Mouse (Mus musculus) embryonic facial prominence, embryonic 11.5 days (tissue): ENCODE measurements around the gene Inca1. TPM values are rescaled to one million over a fixed set of nuclear protein-coding genes. Genes with fewer than 3 reads are reported as not detected.

ENCODE experiments used
- ATAC-seq: fragments of 200-750 bp; cut with Nextera tagmentation; replicated peaks from 2 replicates; pipeline ENCODE4 v1.8.0; 2017; ENCODE audit warnings: low read depth; ENCODE audit not compliant: insufficient number of reproducible peaks, low FRiP score, low TSS enrichment
- DNase-seq: peaks from one replicate; pipeline ENCODE4 v3.0.0-alpha.2; 2015; ENCODE audit warnings: low spot score
- H3K27ac ChIP-seq: fragments of 300-500 bp; sonication (generic); replicated peaks from 2 replicates; pipeline ENCODE4 v1.5.1; 2014; ENCODE audit warnings: mild to moderate bottlenecking, low read depth, low read length, control low read depth
- H3K27me3 ChIP-seq: fragments of 300-500 bp; sonication (generic); 2 replicates; pipeline ENCODE4 v1.6.1; 2014; ENCODE audit warnings: mild to moderate bottlenecking, low read length, moderate library complexity, mixed read lengths; ENCODE audit not compliant: control insufficient read depth, insufficient read depth
- H3K36me3 ChIP-seq: fragments of 300-500 bp; sonication (generic); replicated peaks from 2 replicates; pipeline ENCODE4 v1.6.1; 2014; ENCODE audit warnings: low read depth, mild to moderate bottlenecking, low read length, moderate library complexity, mixed read lengths; ENCODE audit not compliant: control insufficient read depth, insufficient read depth
- H3K4me1 ChIP-seq: fragments of 300-500 bp; sonication (generic); 2 replicates; pipeline ENCODE4 v1.6.1; 2014; ENCODE audit warnings: low read length, mixed read lengths; ENCODE audit not compliant: control insufficient read depth, insufficient read depth
- H3K4me2 ChIP-seq: fragments of 300-500 bp; sonication (generic); 2 replicates; pipeline ENCODE4 v1.6.1; 2014; ENCODE audit warnings: low read depth, mild to moderate bottlenecking, control low read depth, low read length, moderate library complexity
- H3K4me3 ChIP-seq: fragments of 300-500 bp; sonication (generic); 2 replicates; pipeline ENCODE4 v1.5.1; 2014; ENCODE audit warnings: low read depth, low read length, control low read depth
- H3K9ac ChIP-seq: fragments of 300-500 bp; sonication (generic); replicated peaks from 2 replicates; pipeline ENCODE4 v1.6.1; 2014; ENCODE audit warnings: mild to moderate bottlenecking, control low read depth, low read length
- H3K9me3 ChIP-seq: fragments of 300-500 bp; sonication (generic); replicated peaks from 2 replicates; pipeline ENCODE4 v1.6.1; 2016; ENCODE audit warnings: mild to moderate bottlenecking, low read length, inconsistent platforms, mixed read lengths; ENCODE audit not compliant: control insufficient read depth
- WGBS: fragments of 180-500 bp; shearing (Covaris S2); extraction: QIAGEN DNeasy Blood & Tissue Kit; methylation state at CpG from one replicate; pipeline ENCODE4 v1.1.7; 2014; 5-methylcytosine and 5-hydroxymethylcytosine counted together
- polyA plus RNA-seq: library from polyadenylated mRNA; unstranded; fragments of >200 nt; fragmentation: Nextera tagmentation; extraction: Ambion mirVana; gene quantifications from 2 replicates; pipeline ENCODE4 v1.2.1, GENCODE M21; 2014

Inca1 gene
- polyA plus RNA-seq, 1 experiment from 2014 or later: 0.73 TPM

DNA sequence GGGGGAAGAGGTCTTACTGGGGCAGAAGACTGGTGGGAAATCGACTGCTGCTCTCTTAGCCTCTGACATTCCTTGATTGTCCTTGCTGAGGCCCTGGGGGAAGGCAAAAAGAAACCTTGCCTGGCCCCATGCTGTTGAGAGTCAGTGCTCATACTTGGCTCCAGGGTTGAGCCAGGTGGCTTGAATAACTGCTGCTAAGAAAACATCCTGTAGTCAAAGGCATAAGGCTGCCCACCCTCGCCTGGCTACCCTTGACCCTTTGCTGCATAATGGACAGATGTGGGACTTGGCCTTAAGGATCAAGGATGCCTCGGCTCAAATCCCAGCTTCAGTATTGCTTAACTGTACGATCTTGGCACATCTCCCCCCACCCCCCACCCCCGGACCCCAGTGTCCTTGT, 18.5 kb upstream of the Inca1 start:
- Histone ChIP-seq H3K27ac (no peak overlapping the region), H3K9ac (no peak overlapping the region), H3K27me3 (no peaks in the 10 kb centered on the region), H3K9me3 (no peaks in the 10 kb centered on the region), H3K36me3 (peaks cover 2% of the 10 kb centered on the region), H3K4me3 (no peak overlapping the region), H3K4me2 (no peak overlapping the region), H3K4me1 (no peaks in the 10 kb centered on the region)
- DNase-seq (no peak), ATAC-seq (no peak)
- WGBS: 61% methylated on average over 5 of the region's 5 CpGs

DNA sequence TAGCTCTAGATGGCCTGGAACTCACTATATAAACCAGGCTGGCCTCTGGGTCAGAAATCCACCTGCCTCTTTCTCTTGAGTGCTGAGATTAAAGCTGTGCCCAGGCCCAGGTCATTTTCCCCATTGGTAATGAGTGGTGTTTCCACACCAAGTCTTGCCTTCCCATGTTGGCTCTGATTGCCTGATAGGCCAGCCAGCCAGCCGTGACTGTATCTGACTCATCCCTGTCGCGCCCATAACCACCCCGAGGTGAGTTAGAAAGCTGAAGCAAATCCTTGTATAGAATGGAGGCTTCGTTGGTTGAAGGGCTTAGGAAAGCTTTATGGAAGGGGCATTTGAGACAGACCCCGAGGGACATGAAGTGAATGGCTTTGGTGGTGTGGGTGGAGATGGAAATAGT, 15.9 kb upstream of the Inca1 start:
- ATAC-seq (no peak), DNase-seq (no peak)
- Histone ChIP-seq H3K27me3 (no peaks in the 10 kb centered on the region), H3K9ac (no peak overlapping the region), H3K9me3 (no peaks in the 10 kb centered on the region), H3K27ac (no peak overlapping the region), H3K4me3 (no peak overlapping the region), H3K4me1 (no peaks in the 10 kb centered on the region), H3K4me2 (no peak overlapping the region), H3K36me3 (peaks cover 5% of the 10 kb centered on the region)
- WGBS: 92% methylated on average over 6 of the region's 6 CpGs

DNA sequence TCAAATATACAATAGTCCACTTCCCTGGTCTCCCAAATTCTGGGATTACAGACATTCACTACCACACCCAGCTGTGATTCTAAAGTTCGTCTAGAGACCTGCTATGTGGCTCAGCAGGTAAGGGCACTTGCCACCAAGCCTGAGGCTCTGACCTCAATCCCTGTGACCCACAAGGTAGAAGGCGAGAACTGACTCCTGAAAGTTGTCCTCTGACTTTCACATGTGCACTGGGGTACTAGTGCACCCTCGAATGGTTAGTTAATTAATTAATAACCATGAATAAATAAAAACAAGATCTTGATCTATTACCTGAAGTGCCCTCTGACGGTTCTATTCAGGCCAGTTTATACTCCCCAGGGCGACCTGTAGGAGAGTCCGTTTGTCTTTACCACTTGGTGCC, 13.3 kb upstream of the Inca1 start:
- no peak overlapping the region for H3K27ac ChIP-seq

DNA sequence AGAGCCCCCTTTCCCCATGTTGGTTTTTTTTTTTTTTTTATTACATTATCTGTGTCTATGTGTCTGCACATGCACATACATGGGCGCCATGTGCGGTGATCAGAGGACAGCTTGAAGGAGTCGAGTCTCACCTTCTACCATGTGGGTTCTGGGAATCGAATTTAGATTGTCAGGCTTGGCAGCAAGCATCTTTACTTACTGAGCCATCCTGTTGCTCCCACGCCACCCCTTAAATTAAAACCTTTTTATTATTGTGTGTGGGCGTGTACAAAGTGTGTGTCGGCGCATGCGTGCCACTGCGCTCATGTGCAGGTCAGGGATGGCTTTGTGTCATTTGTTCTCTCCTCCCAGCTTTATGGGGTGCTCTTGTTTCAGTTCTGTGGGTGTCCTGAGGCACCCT, 11.1 kb upstream of the Inca1 start:
- no peaks in the 10 kb centered on the region for H3K27me3 ChIP-seq
- no peaks in the 10 kb centered on the region for H3K9me3 ChIP-seq
- ATAC-seq: no peak
- WGBS: 94% methylated on average over 10 of the region's 10 CpGs
- no peak overlapping the region for H3K4me2 ChIP-seq
- DNase-seq: no peak
- no peak overlapping the region for H3K4me3 ChIP-seq
- H3K36me3 ChIP-seq: peaks cover 9% of the 10 kb centered on the region
- no peaks in the 10 kb centered on the region for H3K4me1 ChIP-seq
- H3K9ac ChIP-seq: no peak overlapping the region
- H3K27ac ChIP-seq: no peak overlapping the region

More for the DNA sequence above, 13.3 kb upstream of the Inca1 start:
- H3K36me3 ChIP-seq: peaks cover 5% of the 10 kb centered on the region; the same call in 1 of the 2 replicates
- H3K4me2 ChIP-seq: no peak overlapping the region
- H3K9ac ChIP-seq: no peak overlapping the region
- no peaks in the 10 kb centered on the region for H3K4me1 ChIP-seq
- no peak for DNase-seq
- H3K27me3 ChIP-seq: no peaks in the 10 kb centered on the region
- no peak for ATAC-seq
- H3K4me3 ChIP-seq: no peak overlapping the region
- no peaks in the 10 kb centered on the region for H3K9me3 ChIP-seq
- WGBS: 87% methylated on average over 6 of the region's 6 CpGs

DNA sequence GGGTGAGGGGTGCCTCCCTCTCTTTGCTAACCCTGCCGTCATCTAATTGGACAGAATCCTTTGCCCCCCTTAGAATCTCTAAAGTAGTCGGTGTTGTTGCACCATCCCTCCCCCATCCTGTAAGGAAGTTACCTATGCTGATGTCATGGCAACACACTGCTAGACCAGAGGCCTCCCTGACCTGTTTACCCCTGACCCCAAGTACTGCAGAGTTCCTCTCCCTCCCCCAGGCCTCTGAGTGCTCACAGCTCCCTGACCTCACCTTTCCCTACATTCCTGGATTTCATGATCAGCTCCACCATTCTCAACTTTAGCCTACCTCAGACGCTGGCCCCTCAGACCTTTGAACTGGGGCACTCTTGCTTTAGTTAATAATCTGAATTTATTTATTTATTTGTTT, 6.2 kb upstream of the Inca1 start:
- Histone ChIP-seq H3K4me2 (no peak overlapping the region), H3K27ac (no peak overlapping the region), H3K9me3 (no peaks in the 10 kb centered on the region), H3K27me3 (no peaks in the 10 kb centered on the region), H3K36me3 (peaks cover 6% of the 10 kb centered on the region), H3K4me3 (no peak overlapping the region), H3K4me1 (peaks cover 3% of the 10 kb centered on the region; the same call in 1 of the 2 replicates), H3K9ac (no peak overlapping the region)
- ATAC-seq: no peak
- WGBS: 73% methylated on average over 3 of the region's 3 CpGs
- no peak for DNase-seq

DNA sequence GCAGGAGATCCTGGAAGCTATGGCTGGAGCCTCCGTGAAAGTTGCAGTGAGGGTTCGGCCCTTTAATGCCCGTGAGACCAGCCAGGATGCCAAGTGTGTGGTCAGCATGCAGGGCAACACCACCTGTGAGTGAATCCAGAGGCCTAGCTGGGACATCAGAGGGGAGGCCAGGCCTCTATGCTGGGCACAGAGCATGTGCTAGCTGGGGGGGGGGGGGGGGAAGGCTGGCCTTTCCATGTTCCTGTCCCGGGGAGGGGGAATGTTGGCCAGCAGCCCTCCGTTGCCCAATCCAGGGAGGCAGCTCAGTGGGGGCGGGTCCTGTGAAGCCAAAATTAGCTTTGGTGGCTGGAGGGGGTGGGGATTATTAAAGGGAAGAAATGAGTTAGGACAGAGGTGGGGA, 2.8 kb upstream of the Inca1 start:
- H3K4me2 ChIP-seq: no peak overlapping the region
- ATAC-seq (no peak), DNase-seq (no peak)
- 69% methylated on average over 6 of the region's 6 CpGs for WGBS
- peaks cover 3% of the 10 kb centered on the region; the same call in 1 of the 2 replicates for H3K4me1 ChIP-seq
- H3K36me3 ChIP-seq: peaks cover 6% of the 10 kb centered on the region
- H3K9ac ChIP-seq: no peak overlapping the region
- H3K27ac ChIP-seq: no peak overlapping the region
- H3K27me3 ChIP-seq: no peaks in the 10 kb centered on the region
- no peaks in the 10 kb centered on the region for H3K9me3 ChIP-seq
- H3K4me3 ChIP-seq: no peak overlapping the region

DNA sequence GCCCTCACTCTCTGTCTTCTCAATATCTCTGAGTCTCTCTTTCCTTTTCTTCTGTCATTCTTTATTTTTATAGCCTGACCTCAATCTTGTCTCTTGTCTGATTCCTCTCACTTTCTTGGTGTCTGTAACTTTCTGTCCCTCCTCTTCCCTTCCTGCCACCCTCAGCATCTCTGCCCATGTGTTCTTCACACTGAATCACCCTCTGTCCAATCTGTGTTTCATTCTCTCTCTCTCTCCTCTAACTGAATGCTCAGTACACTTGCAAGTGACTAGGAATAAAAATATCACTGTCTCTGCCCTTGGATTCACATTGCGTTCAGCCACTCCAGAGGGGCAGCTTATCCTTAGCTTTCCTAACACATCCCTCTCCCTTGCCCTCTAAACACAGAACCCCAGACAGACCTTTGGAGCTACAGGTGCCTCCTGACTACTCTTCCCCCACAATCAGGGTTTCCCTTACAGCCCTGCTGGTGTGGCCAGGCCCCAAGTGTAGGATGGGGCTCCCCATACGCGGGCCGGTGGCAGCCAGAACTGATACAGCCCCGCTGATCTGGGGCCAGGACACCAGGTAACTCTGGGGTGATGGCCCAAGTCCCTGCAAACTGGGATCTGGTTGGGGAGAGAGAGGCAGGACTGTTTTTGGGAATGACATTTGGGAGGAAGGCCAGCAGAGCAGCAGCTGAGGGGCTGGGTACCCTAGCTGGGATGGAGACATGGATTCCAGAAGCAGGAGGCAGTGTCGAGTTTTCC, 2.2 kb upstream of the Inca1 start:
- DNase-seq (no peak), ATAC-seq (no peak)
- Histone ChIP-seq H3K9me3 (no peaks in the 10 kb centered on the region), H3K9ac (no peak overlapping the region; the same call in 1 of the 2 replicates), H3K4me1 (peaks cover 3% of the 10 kb centered on the region; the same call in 1 of the 2 replicates), H3K4me2 (peak overlapping the region; percentile 2; the same call in 1 of the 2 replicates), H3K27me3 (no peaks in the 10 kb centered on the region), H3K27ac (no peak overlapping the region), H3K4me3 (peak overlapping the region; percentile 88; the same call in 1 of the 2 replicates), H3K36me3 (peaks cover 6% of the 10 kb centered on the region)
- 83% methylated on average over 6 of the region's 6 CpGs for WGBS

DNA sequence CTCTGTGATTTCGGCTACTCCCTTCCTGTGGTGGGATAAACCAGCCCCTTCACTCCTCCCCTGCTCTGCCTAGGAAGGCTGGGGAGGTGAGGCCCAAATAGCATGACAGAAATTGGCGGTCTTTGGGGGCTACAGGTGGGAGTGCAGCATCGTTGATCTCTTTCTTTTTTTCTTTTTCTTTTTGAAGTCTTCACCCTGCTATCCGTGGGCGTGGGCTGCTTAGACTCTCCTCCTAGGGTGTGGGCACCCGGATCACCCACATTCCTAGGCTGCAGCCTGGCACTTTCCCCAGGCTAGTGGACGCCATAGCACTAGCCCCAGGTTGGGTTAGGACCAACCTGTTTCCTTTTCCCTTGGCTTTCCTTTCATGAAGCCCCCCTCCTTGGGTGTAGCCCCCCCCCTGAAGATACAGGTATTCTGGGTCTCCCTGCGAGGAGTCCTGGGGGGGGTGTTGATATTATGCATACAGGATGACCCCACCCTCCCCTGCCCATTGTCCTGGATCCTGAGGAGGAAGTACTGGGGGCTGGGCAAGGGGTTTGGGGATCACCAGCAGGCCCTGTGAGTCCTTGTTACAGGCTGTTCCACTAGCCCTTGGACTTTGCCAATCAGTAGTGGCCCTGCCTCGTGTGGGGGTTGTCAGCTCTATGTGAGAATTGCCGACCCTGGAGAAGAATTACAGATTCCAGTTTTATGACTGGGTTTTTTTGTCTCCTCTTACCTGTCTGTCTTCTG, 1.4 kb upstream of the Inca1 start:
- H3K9me3 ChIP-seq: no peaks in the 10 kb centered on the region
- no peak overlapping the region for H3K27ac ChIP-seq
- H3K36me3 ChIP-seq: no peaks in the 10 kb centered on the region; the same call in 1 of the 2 replicates
- peak overlapping the region; percentile 96 for H3K9ac ChIP-seq
- ATAC-seq (no peak), DNase-seq (peak; percentile 16)
- H3K4me3 ChIP-seq: peak overlapping the region; percentile 88
- H3K4me2 ChIP-seq: peak overlapping the region; percentile 84
- H3K4me1 ChIP-seq: peaks cover 3% of the 10 kb centered on the region; the same call in 1 of the 2 replicates
- H3K27me3 ChIP-seq: no peaks in the 10 kb centered on the region
- WGBS: 14% methylated on average over 10 of the region's 10 CpGs
